Comparison of ENCODE assay signal across 27 mouse cellular contexts in genomic region chr13:46683370-46683769, GRCm38 (mm10).
"Had no signal": no experiment of that assay in that cellular context is flagged by ENCODE, and none has a peak within 500 bp of the region (broad histone marks: within the 10 kb centered on the region; RNA-seq: fewer than 3 reads in every experiment).

No protein-coding gene starts in this region.

- ATAC-seq: liver, embryonic 12.5 days; liver, postnatal 0 days; midbrain, embryonic 13.5 days; midbrain, embryonic 15.5 days; midbrain, embryonic 16.5 days had no signal

- H3K27me3 ChIP-seq: limb, embryonic 12.5 days; limb, embryonic 13.5 days; limb, embryonic 15.5 days; liver, embryonic 12.5 days; liver, embryonic 13.5 days; liver, embryonic 15.5 days; lung, embryonic 15.5 days; megakaryocyte, embryonic 14.5 days; midbrain, embryonic 12.5 days; midbrain, embryonic 13.5 days; midbrain, embryonic 15.5 days had no signal

- H3K4me2 ChIP-seq: limb, embryonic 12.5 days; limb, embryonic 13.5 days; limb, embryonic 15.5 days; liver, embryonic 11.5 days; liver, embryonic 12.5 days; liver, embryonic 13.5 days; liver, embryonic 15.5 days; lung, embryonic 14.5 days; lung, embryonic 15.5 days; midbrain, embryonic 12.5 days; midbrain, embryonic 13.5 days; midbrain, embryonic 15.5 days had no signal

- DNase-seq: liver; liver, embryonic 13.5 days; liver, postnatal 0 days; lung, adult 18-20 months; lung, adult 2 months; lung, embryonic 14.5 days; lung, postnatal 10 days; lung, postnatal 14 days; lung, postnatal 4 days had no signal

- H3K4me1 ChIP-seq: limb, embryonic 10.5 days; limb, embryonic 12.5 days; limb, embryonic 13.5 days; limb, embryonic 15.5 days; liver, embryonic 12.5 days; liver, embryonic 13.5 days; liver, embryonic 15.5 days; lung, embryonic 15.5 days; megakaryocyte, embryonic 14.5 days; midbrain, embryonic 10.5 days; midbrain, embryonic 12.5 days; midbrain, embryonic 13.5 days; midbrain, embryonic 15.5 days had no signal

- H3K9me3 ChIP-seq: limb, embryonic 10.5 days; limb, embryonic 12.5 days; limb, embryonic 13.5 days; limb, embryonic 15.5 days; liver, embryonic 12.5 days; liver, embryonic 13.5 days; liver, embryonic 15.5 days; lung, embryonic 15.5 days; megakaryocyte, embryonic 14.5 days; midbrain, embryonic 10.5 days; midbrain, embryonic 12.5 days; midbrain, embryonic 13.5 days; midbrain, embryonic 15.5 days had no signal

- H3K9ac ChIP-seq: limb, embryonic 12.5 days; limb, embryonic 13.5 days; limb, embryonic 15.5 days; liver, embryonic 12.5 days; liver, embryonic 13.5 days; liver, embryonic 14.5 days; liver, embryonic 15.5 days; liver, postnatal 0 days; lung, embryonic 14.5 days; lung, embryonic 15.5 days; midbrain, embryonic 12.5 days; midbrain, embryonic 13.5 days; midbrain, embryonic 15.5 days had no signal

- H3K27ac ChIP-seq: left cerebral cortex, adult 2 months; limb, embryonic 10.5 days; limb, embryonic 12.5 days; limb, embryonic 13.5 days; limb, embryonic 15.5 days; liver, embryonic 12.5 days; liver, embryonic 13.5 days; liver, embryonic 14.5 days; liver, embryonic 15.5 days; lung, embryonic 15.5 days; macrophage; midbrain, embryonic 10.5 days; midbrain, embryonic 12.5 days; midbrain, embryonic 13.5 days; midbrain, embryonic 15.5 days had no signal

- H3K4me3 ChIP-seq: left cerebral cortex, adult 2 months; limb, embryonic 10.5 days; limb, embryonic 12.5 days; limb, embryonic 13.5 days; limb, embryonic 15.5 days; liver, embryonic 12.5 days; liver, embryonic 13.5 days; liver, embryonic 15.5 days; lung, embryonic 15.5 days; megakaryocyte, embryonic 14.5 days; midbrain, embryonic 10.5 days; midbrain, embryonic 12.5 days; midbrain, embryonic 13.5 days; midbrain, embryonic 15.5 days; myocyte had no signal
